Mouse (Mus musculus) effector memory CD4-positive, alpha-beta T cell, adult 5 months (primary cell): ENCODE results near the gene Tnfrsf13b. TPM values are rescaled to one million over a fixed set of nuclear protein-coding genes. Genes with fewer than 3 reads are reported as not detected.

ENCODE experiments used
- polyA plus RNA-seq: library from polyadenylated mRNA; unstranded; fragments of 100-300 nt; shearing (Covaris generic); gene quantifications from one replicate; pipeline ENCODE4 v1.2.1, GENCODE M21; 2017

Gene Tnfrsf13b
- 25.0 TPM for polyA plus RNA-seq

DNA sequence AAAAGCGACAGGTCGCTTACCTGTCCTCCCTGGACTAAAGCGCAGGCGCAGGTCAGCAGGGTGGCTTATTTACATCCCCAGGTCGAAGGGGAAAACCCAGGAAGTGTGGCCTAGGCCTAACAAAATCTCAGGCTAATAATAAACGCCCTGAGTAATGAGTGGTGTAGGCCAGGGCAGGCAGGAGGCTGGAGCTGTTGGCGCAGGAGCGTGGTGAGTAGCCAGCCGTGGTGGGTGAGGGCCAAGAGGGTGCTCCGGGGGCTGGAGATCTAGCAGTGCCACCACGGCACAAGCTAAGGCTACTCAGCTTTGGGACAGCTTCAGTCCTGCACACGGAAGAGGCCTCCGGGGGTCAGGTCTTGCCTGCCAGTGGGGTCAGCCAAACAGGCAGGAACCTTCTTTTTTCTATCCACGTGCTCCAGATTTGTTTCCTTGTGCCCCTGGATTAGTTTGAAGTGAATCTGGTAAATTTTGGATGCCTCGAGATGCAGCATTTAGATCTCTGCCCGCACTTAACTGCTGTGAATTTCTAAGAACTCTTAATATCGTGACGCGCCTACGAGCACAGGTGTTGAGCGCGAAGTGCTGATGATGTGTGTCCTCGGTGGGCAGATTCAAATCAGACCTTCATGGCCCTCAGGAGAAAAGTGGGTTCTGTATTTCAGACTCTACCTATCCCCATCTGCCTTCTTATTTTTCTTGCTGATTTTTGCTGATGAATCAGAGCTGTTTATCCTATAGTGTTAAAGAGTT lies at the start of gene Tnfrsf13b:
TSS of gene Tnfrsf13b (plus strand) at position 150 of the 750 bp plus-strand sequence.

DNA sequence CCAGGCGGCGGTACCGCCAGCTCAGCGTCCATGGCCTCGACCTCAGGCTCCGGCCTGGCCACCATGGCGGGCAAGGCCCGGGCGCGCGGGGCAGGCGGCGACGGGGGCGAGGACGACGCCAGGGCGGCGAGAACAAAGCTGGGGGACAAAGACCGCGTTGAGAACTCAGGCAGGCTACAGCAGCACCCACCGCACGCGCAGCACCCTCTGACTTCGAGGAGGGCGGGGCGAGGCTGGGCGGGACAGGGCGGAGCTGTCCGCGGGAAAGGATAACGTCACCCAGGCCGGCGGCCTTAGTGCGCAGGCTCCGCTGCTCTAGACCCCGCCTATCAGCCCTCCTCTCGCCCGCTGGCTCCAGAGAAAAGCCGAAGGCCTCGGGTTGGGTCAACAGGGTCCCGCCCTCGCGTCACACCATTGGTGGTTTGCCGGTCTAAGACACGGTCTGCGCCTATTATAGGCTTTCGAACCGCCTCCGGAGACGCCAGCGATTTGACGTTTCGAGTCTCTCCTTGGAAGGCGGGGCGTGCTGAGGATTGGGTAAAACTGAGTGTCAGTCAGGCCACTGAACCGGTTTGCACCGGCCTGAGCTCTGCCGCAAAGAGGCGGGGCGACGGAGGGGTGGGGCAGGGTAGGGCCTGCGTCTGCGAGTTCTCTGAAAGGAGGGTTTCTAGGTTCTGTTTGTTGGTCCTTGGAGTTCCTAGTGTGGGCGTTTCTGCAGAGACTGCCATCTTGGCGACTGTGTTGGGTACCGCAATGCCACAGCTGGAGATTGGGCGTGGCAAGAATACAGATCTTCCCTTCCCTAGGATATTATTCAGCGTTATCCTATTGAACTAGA lies 48.5 kb downstream of the Tnfrsf13b start, which contains the start of gene Usp22:
TSS of gene Usp22 (minus strand) at position 235 of the 838 bp plus-strand sequence.

Other genes starting within 250 kb of the Tnfrsf13b start
- gene Tmem11, start 247.5 kb upstream of the Tnfrsf13b start, polyA plus RNA-seq = 43.5 TPM
- 5.1 TPM for gene Natd1, start 212.0 kb upstream of the Tnfrsf13b start, polyA plus RNA-seq
- 171 TPM for gene Map2k3, start 194.7 kb upstream of the Tnfrsf13b start, polyA plus RNA-seq
- not detected for gene Kcnj12, start 104.2 kb upstream of the Tnfrsf13b start, polyA plus RNA-seq
- 76.3 TPM for gene Usp22, start 48.3 kb downstream of the Tnfrsf13b start, polyA plus RNA-seq
- not detected for gene Aldh3a1, start 80.8 kb downstream of the Tnfrsf13b start, polyA plus RNA-seq
- gene Aldh3a2, start 140.7 kb downstream of the Tnfrsf13b start, polyA plus RNA-seq = 30.7 TPM
- gene Slc47a2, start 216.1 kb downstream of the Tnfrsf13b start, polyA plus RNA-seq = not detected